Mouse (Mus musculus): ENCODE data around the gene Fbxw7.

DNA sequence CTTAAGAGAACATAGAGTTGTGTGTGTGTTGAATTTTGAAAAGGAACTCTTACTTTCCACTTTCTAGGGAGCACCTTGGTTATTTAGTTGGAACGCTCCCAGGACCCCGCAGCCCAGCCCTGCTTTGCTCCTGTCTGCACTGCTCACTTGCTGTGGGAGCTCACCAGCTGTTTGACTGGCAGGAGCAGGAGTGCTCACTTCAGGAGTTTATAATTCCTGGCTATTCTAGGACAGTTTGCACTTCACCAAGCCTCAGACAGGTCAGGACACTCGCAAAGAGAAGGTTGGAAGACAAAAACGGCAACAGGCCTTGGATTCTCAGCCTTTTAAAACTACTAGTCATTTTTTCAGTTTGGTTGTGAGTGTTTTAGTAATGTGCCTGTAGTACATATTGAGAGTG is 110.2 kb downstream of the Fbxw7 start:
- no peak for TF ChIP-seq CTCF (IDR thresholded peaks at IDR 0.05; ENCODE audit: control insufficient read depth, insufficient read depth, insufficient replicate concordance, low read depth, low read length)
- TF ChIP-seq POLR2A (IDR thresholded peaks at IDR 0.05; ENCODE audit: control insufficient read depth, low read depth, low read length): no peak

Data from testis, adult 2 months (tissue).